Comparison of ENCODE assay signal across 7 mouse cellular contexts in the genomic region with DNA sequence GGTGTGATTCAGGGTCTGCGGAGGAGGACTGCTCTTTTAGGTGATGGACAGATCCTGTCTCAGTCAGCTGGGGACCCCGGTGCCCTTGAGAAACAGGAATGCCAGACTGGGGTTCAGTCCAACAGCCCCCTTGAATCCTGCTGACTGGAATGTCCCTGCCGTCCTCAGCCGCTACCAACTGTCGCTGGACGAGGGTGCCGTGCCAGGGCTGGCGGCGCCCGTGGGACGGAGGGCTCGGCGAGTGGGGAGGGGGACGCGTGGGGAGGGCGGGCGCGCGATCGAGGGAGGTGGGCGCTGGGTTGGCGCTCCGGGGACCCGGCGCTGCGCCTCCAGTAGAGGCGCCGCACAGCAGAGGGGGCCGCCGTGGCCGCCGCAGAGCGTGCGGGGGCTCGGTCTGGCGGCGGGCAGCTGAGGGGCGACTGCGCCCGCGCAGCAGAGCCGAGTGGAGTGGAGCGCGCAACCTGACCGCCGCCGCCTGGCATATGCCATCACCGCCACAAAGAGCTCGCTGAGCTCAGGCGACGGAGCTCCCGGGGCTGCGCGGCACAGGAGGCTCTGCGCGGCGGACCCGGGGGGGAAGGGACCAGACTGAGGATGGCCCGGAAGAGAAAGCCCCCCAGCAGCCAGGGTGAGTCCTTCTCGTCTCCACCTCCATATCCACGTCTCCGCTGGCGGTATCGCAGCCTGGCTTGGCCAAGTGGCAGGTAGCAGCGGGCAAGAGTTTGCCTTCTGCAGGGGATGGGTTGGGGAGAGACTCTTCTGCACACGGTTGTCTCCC. TPM values are rescaled to one million over a fixed set of nuclear protein-coding genes. Genes with fewer than 3 reads are reported as not detected.
DNase-seq lines count a peak whose midpoint lies in the region; ATAC-seq and TF ChIP-seq lines count a peak whose summit lies in the region.

A gene (plus strand): TSS at position 266 of the 778 bp plus-strand sequence.

- H3K36me3 ChIP-seq in lung, postnatal 0 days (ENCODE audit: insufficient read depth, low read length) = no peaks in the 10 kb centered on the region
- no peaks in the 10 kb centered on the region for H3K36me3 ChIP-seq in heart, postnatal 0 days (replicated peaks; ENCODE audit: control insufficient read depth, insufficient read depth, low read length)
- no peaks in the 10 kb centered on the region for H3K36me3 ChIP-seq in limb, embryonic 10.5 days
- no peaks in the 10 kb centered on the region for H3K36me3 ChIP-seq in neural tube, embryonic 14.5 days (ENCODE audit: control insufficient read depth, insufficient read depth, low read length)

- H3K9me3 ChIP-seq in lung, postnatal 0 days (ENCODE audit: low read length) = no peaks in the 10 kb centered on the region
- no peaks in the 10 kb centered on the region for H3K9me3 ChIP-seq in heart, postnatal 0 days (replicated peaks; ENCODE audit: control insufficient read depth, low read length)
- no peaks in the 10 kb centered on the region for H3K9me3 ChIP-seq in limb, embryonic 10.5 days (replicated peaks)
- H3K9me3 ChIP-seq in neural tube, embryonic 14.5 days (ENCODE audit: control insufficient read depth, low read length) = no peaks in the 10 kb centered on the region

- WGBS in lung, postnatal 0 days = 0% methylated on average over 53 of the region's 66 CpGs
- WGBS in heart, postnatal 0 days = 1% methylated on average over 63 of the region's 66 CpGs
- WGBS in limb, embryonic 10.5 days = under 1% methylated on average over 65 of the region's 66 CpGs
- under 1% methylated on average over 65 of the region's 66 CpGs for WGBS in neural tube, embryonic 14.5 days

- peaks cover 20% of the 10 kb centered on the region for H3K27me3 ChIP-seq in lung, postnatal 0 days (replicated peaks; ENCODE audit: insufficient read depth, low read length)
- peaks cover 34% of the 10 kb centered on the region for H3K27me3 ChIP-seq in heart, postnatal 0 days (ENCODE audit: control insufficient read depth, insufficient read depth, low read length)
- peaks cover 70% of the 10 kb centered on the region for H3K27me3 ChIP-seq in limb, embryonic 10.5 days (ENCODE audit: low read depth, poor library complexity, severe bottlenecking)
- H3K27me3 ChIP-seq in neural tube, embryonic 14.5 days (ENCODE audit: control insufficient read depth, insufficient read depth, low read length) = no peaks in the 10 kb centered on the region

- TF ChIP-seq CTCF in lung, postnatal 0 days (IDR thresholded peaks at IDR 0.05) = no peak
- TF ChIP-seq CTCF in cortical plate, adult 2 months (IDR thresholded peaks at IDR 0.05; ENCODE audit: extremely low read depth, insufficient read depth, low read length) = no peak
- no peak for TF ChIP-seq CTCF in heart, postnatal 0 days (IDR thresholded peaks at IDR 0.05; ENCODE audit: low read depth)

- peaks cover 3% of the 10 kb centered on the region; the same call in 1 of the 2 replicates for H3K4me1 ChIP-seq in lung, postnatal 0 days (ENCODE audit: insufficient read depth, low read depth, low read length)
- peaks cover 3% of the 10 kb centered on the region; the same call in 1 of the 2 replicates for H3K4me1 ChIP-seq in cortical plate, adult 2 months (ENCODE audit: control insufficient read depth, insufficient read depth, low read length)
- peaks cover 10% of the 10 kb centered on the region for H3K4me1 ChIP-seq in heart, postnatal 0 days (ENCODE audit: control insufficient read depth, insufficient read depth)
- H3K4me1 ChIP-seq in limb, embryonic 10.5 days = peaks cover 20% of the 10 kb centered on the region
- 0 out of 2 replicates have a peak, but pooled peaks cover 6% of the 10 kb centered on the region for H3K4me1 ChIP-seq in neural tube, embryonic 14.5 days (ENCODE audit: control insufficient read depth, insufficient read depth, low read length)

- peak within 1 kb of the TSS; percentile 35 for H3K4me3 ChIP-seq in lung, postnatal 0 days (ENCODE audit: low read depth, low read length)
- peak within 1 kb of the TSS; percentile 93 for H3K4me3 ChIP-seq in cortical plate, adult 2 months (ENCODE audit: insufficient read depth, low read length)
- peak within 1 kb of the TSS; percentile 57 for H3K4me3 ChIP-seq in heart, postnatal 0 days (ENCODE audit: low read depth, low read length)
- peak within 1 kb of the TSS; percentile 67 for H3K4me3 ChIP-seq in limb, embryonic 10.5 days
- H3K4me3 ChIP-seq in neural tube, embryonic 14.5 days (ENCODE audit: low read depth, low read length) = peak within 1 kb of the TSS; percentile 58

- H3K9ac ChIP-seq in lung, postnatal 0 days (replicated peaks; ENCODE audit: low read depth) = no peak within 1 kb of the TSS
- peak within 1 kb of the TSS; percentile 44; the same call in 1 of the 2 replicates for H3K9ac ChIP-seq in heart, postnatal 0 days (replicated peaks; ENCODE audit: low read depth, low read length)
- H3K9ac ChIP-seq in neural tube, embryonic 14.5 days (replicated peaks; ENCODE audit: low read depth, low read length) = peak within 1 kb of the TSS; percentile 69

- no peak for TF ChIP-seq EP300 in lung, postnatal 0 days (IDR thresholded peaks at IDR 0.05)
- no peak for TF ChIP-seq EP300 in heart, postnatal 0 days (IDR thresholded peaks at IDR 0.05; ENCODE audit: low read depth)

- ATAC-seq in lung, postnatal 0 days = peak; percentile 21; the same call in 1 of the 2 replicates
- ATAC-seq in heart, postnatal 0 days (ENCODE audit: insufficient read depth, low read depth) = peak; percentile 59; the same call in 1 of the 2 replicates
- peak; percentile 94 for ATAC-seq in neural tube, embryonic 14.5 days (ENCODE audit: low read depth)
- ATAC-seq in activated CD4-positive, CD25-positive, alpha-beta regulatory T cell, adult 4 months = no peak

- no peak for DNase-seq in lung, postnatal 0 days (ENCODE audit: low spot score)
- DNase-seq in lung, postnatal 14 days = no peak
- peak; percentile 27 for DNase-seq in heart, postnatal 0 days (ENCODE audit: low spot score)
- peak; percentile 61 for DNase-seq in limb, embryonic 10.5 days (ENCODE audit: low spot score)

- no peak within 1 kb of the TSS for H3K27ac ChIP-seq in lung, postnatal 0 days (ENCODE audit: low read length)
- no peak within 1 kb of the TSS for H3K27ac ChIP-seq in cortical plate, adult 2 months (ENCODE audit: insufficient read depth, low read length)
- no peak within 1 kb of the TSS for H3K27ac ChIP-seq in heart, postnatal 0 days (ENCODE audit: low read depth)
- peak within 1 kb of the TSS; percentile 57 for H3K27ac ChIP-seq in limb, embryonic 10.5 days
- H3K27ac ChIP-seq in neural tube, embryonic 14.5 days (ENCODE audit: low read depth, low read length) = no peak within 1 kb of the TSS

- peak; percentile 22; the same call in 1 of the 2 replicates for TF ChIP-seq POLR2A in cortical plate, adult 2 months (IDR thresholded peaks at IDR 0.05; ENCODE audit: extremely low read depth, insufficient read depth, low read length)

- H3K4me2 ChIP-seq in lung, postnatal 0 days (replicated peaks; ENCODE audit: low read depth, low read length) = peak within 1 kb of the TSS; percentile 74
- H3K4me2 ChIP-seq in heart, postnatal 0 days (ENCODE audit: low read depth, low read length) = peak within 1 kb of the TSS; percentile 92
- H3K4me2 ChIP-seq in neural tube, embryonic 14.5 days (ENCODE audit: low read depth, low read length) = peak within 1 kb of the TSS; percentile 98

RNA-seq across cellular contexts. Expression of the gene that starts here (rescaled TPM):
- polyA plus RNA-seq in lung, postnatal 0 days (2015; fragmentation: Nextera tagmentation; extraction: Ambion mirVana) = 0.20 TPM in 2 replicates
- 4.8 and 6.9 TPM in 2 replicates for polyA plus RNA-seq in cortical plate, adult 2 months (2012; rRNA removed)
- 0.42 and 0.66 TPM in 2 replicates for total RNA-seq in heart, postnatal 0 days (2014; rRNA removed; ENCODE audit: low replicate concordance)
- polyA plus RNA-seq in heart, postnatal 0 days (2015; fragmentation: Nextera tagmentation; extraction: Ambion mirVana) = 0.10 and 0.31 TPM in 2 replicates
- 0.08 and 0.09 TPM in 2 replicates for polyA plus RNA-seq in limb, embryonic 10.5 days (2016; fragmentation: Nextera tagmentation; extraction: Ambion mirVana)
- 9.2 and 9.4 TPM in 2 replicates for polyA plus RNA-seq in neural tube, embryonic 14.5 days (2014; fragmentation: Nextera tagmentation; extraction: Ambion mirVana)
- not detected for polyA plus RNA-seq in activated CD4-positive, CD25-positive, alpha-beta regulatory T cell, adult 4 months (2017; shearing (Covaris generic))

Comparison
In these comparisons a context has a peak if more than half of its experiments do, and no peak if none do; other contexts are left out.
1. Peak in ATAC-seq, H3K4me3 ChIP-seq and H3K4me2 ChIP-seq in lung, postnatal 0 days; RNA of the gene not detected or under 1 TPM.
2. Peak in DNase-seq, ATAC-seq, H3K4me3 ChIP-seq, H3K9ac ChIP-seq and H3K4me2 ChIP-seq in heart, postnatal 0 days; RNA of the gene not detected or under 1 TPM.
3. Peak in DNase-seq, H3K4me3 ChIP-seq and H3K27ac ChIP-seq in limb, embryonic 10.5 days; RNA of the gene not detected or under 1 TPM.
4. H3K4me3 ChIP-seq: peak in every context shown above with its lines; median percentile 93 in cortical plate, adult 2 months; 67 in limb, embryonic 10.5 days; 58 in neural tube, embryonic 14.5 days; 57 in heart, postnatal 0 days; 35 in lung, postnatal 0 days.